Mouse (Mus musculus): ENCODE measurements at regions not wholly inside any gene's neighbourhood (a gene's known extent, or its start where the extent isn't known, plus 50 kb on each side); places are given as distances from the start of the nearest gene placed in this dataset.
A peak's percentile ranks its signal among the peaks of the same experiment; 100 is the strongest.

- no peak overlapping the region for H3K9ac ChIP-seq (replicated peaks; ENCODE audit: low read depth, low read length)
- no peak overlapping the region for H3K4me2 ChIP-seq (ENCODE audit: low read depth, low read length)
- no peak overlapping the region for H3K27ac ChIP-seq (ENCODE audit: low read depth)
- no peaks in the 10 kb centered on the region for H3K36me3 ChIP-seq (replicated peaks; ENCODE audit: control insufficient read depth, insufficient read depth, low read length)
- ATAC-seq (ENCODE audit: insufficient read depth, low read depth) (no peak), DNase-seq (ENCODE audit: low spot score) (no peak)
- no peaks in the 10 kb centered on the region for H3K4me1 ChIP-seq (ENCODE audit: control insufficient read depth, insufficient read depth)
- TF ChIP-seq CTCF (IDR thresholded peaks at IDR 0.05; ENCODE audit: low read depth) (no peak), EP300 (IDR thresholded peaks at IDR 0.05; ENCODE audit: low read depth) (no peak)
- no peaks in the 10 kb centered on the region for H3K27me3 ChIP-seq (ENCODE audit: control insufficient read depth, insufficient read depth, low read length)
- H3K4me3 ChIP-seq (ENCODE audit: low read depth, low read length), result no peak overlapping the region
- no peaks in the 10 kb centered on the region for H3K9me3 ChIP-seq (replicated peaks; ENCODE audit: control insufficient read depth, low read length)
Measured at GRCm38 (mm10) chr12:44796847-44797246, 277.7 kb downstream of the Stxbp6 start.

- H3K36me3 ChIP-seq (replicated peaks; ENCODE audit: control insufficient read depth, insufficient read depth, low read length), result no peaks in the 10 kb centered on the region
- H3K27ac ChIP-seq (ENCODE audit: low read depth), result no peak overlapping the region
- DNase-seq (ENCODE audit: low spot score), result no peak
- no peak for ATAC-seq (ENCODE audit: insufficient read depth, low read depth)
- H3K4me2 ChIP-seq (ENCODE audit: low read depth, low read length), result no peak overlapping the region
- no peak for TF ChIP-seq CTCF (IDR thresholded peaks at IDR 0.05; ENCODE audit: low read depth)
- no peak for TF ChIP-seq EP300 (IDR thresholded peaks at IDR 0.05; ENCODE audit: low read depth)
- no peaks in the 10 kb centered on the region for H3K27me3 ChIP-seq (ENCODE audit: control insufficient read depth, insufficient read depth, low read length)
- WGBS, result 70% methylated on average over 3 of the region's 3 CpGs
- no peak overlapping the region for H3K9ac ChIP-seq (replicated peaks; ENCODE audit: low read depth, low read length)
- H3K9me3 ChIP-seq (replicated peaks; ENCODE audit: control insufficient read depth, low read length), result no peaks in the 10 kb centered on the region
- no peak overlapping the region for H3K4me3 ChIP-seq (ENCODE audit: low read depth, low read length)
- no peaks in the 10 kb centered on the region for H3K4me1 ChIP-seq (ENCODE audit: control insufficient read depth, insufficient read depth)
Measured at GRCm38 (mm10) chr12:44750743-44751142, 323.8 kb downstream of the Stxbp6 start.

- no peaks in the 10 kb centered on the region for H3K4me1 ChIP-seq (ENCODE audit: control insufficient read depth, insufficient read depth)
- 72% methylated on average over 2 of the region's 2 CpGs for WGBS
- no peaks in the 10 kb centered on the region for H3K9me3 ChIP-seq (replicated peaks; ENCODE audit: control insufficient read depth, low read length)
- TF ChIP-seq CTCF (IDR thresholded peaks at IDR 0.05; ENCODE audit: low read depth) (peak; percentile 12; the same call in 1 of the 2 replicates), EP300 (IDR thresholded peaks at IDR 0.05; ENCODE audit: low read depth) (no peak)
- no peaks in the 10 kb centered on the region for H3K27me3 ChIP-seq (ENCODE audit: control insufficient read depth, insufficient read depth, low read length)
- H3K9ac ChIP-seq (replicated peaks; ENCODE audit: low read depth, low read length), result no peak overlapping the region
- no peaks in the 10 kb centered on the region for H3K36me3 ChIP-seq (replicated peaks; ENCODE audit: control insufficient read depth, insufficient read depth, low read length)
- no peak overlapping the region for H3K4me2 ChIP-seq (ENCODE audit: low read depth, low read length)
- no peak for ATAC-seq (ENCODE audit: insufficient read depth, low read depth)
- no peak overlapping the region for H3K4me3 ChIP-seq (ENCODE audit: low read depth, low read length)
- no peak overlapping the region for H3K27ac ChIP-seq (ENCODE audit: low read depth)
- no peak for DNase-seq (ENCODE audit: low spot score)
Measured at GRCm38 (mm10) chr12:44726767-44727166, 347.7 kb downstream of the Stxbp6 start.
